Mouse (Mus musculus) hindbrain, postnatal 0 days (tissue): ENCODE data around the gene Tma7. TPM values are rescaled to one million over a fixed set of nuclear protein-coding genes. Genes with fewer than 3 reads are reported as not detected.

ENCODE experiments used
- ATAC-seq: fragments of 200-750 bp; cut with Nextera tagmentation; 2 replicates; pipeline ENCODE4 v1.8.0; 2017; ENCODE audit warnings: mild to moderate bottlenecking, moderate TSS enrichment, moderate library complexity
- DNase-seq: peaks from one replicate; pipeline ENCODE4 v3.0.0-alpha.2; 2015; ENCODE audit warnings: low spot score
- H3K27ac ChIP-seq: fragments of 300-500 bp; sonication (generic); 2 replicates; pipeline ENCODE4 v1.5.1; 2014; ENCODE audit warnings: mild to moderate bottlenecking
- H3K27me3 ChIP-seq: fragments of 300-500 bp; sonication (generic); 2 replicates; pipeline ENCODE4 v1.6.1; 2014; ENCODE audit warnings: low read length, mixed read lengths; ENCODE audit not compliant: insufficient read depth
- H3K36me3 ChIP-seq: fragments of 300-500 bp; sonication (generic); 2 replicates; pipeline ENCODE4 v1.6.1; 2014; ENCODE audit warnings: low read length, mixed read lengths; ENCODE audit not compliant: insufficient read depth
- H3K4me1 ChIP-seq: fragments of 300-500 bp; sonication (generic); 2 replicates; pipeline ENCODE4 v1.6.1; 2014; ENCODE audit warnings: antibody characterized with exemption, low read length, mixed read lengths; ENCODE audit not compliant: insufficient read depth
- H3K4me2 ChIP-seq: fragments of 300-500 bp; sonication (generic); 2 replicates; pipeline ENCODE4 v1.6.1; 2014; ENCODE audit warnings: low read depth, mild to moderate bottlenecking, low read length, moderate library complexity, mixed read lengths
- H3K4me3 ChIP-seq: fragments of 300-500 bp; sonication (generic); 2 replicates; pipeline ENCODE4 v1.5.1; 2014; ENCODE audit warnings: low read length
- H3K9ac ChIP-seq: fragments of 300-500 bp; sonication (generic); replicated peaks from 2 replicates; pipeline ENCODE4 v1.6.1; 2014; ENCODE audit warnings: mild to moderate bottlenecking, low read length, moderate library complexity, mixed read lengths
- H3K9me3 ChIP-seq: fragments of 300-500 bp; sonication (generic); 2 replicates; pipeline ENCODE4 v1.6.1; 2016; ENCODE audit warnings: low read length, mixed read lengths
- CTCF ChIP-seq: IDR thresholded peaks from 2 replicates; pipeline ENCODE4 v1.5.1; 2016; ENCODE audit warnings: antibody characterized with exemption, control low read depth, low read depth
- WGBS: fragments of 180-500 bp; shearing (Covaris S2); extraction: QIAGEN DNeasy Blood & Tissue Kit; methylation state at CpG from one replicate; pipeline ENCODE4 v1.1.7; 2014; 5-methylcytosine and 5-hydroxymethylcytosine counted together
- polyA plus RNA-seq: library from polyadenylated mRNA; unstranded; fragments of >200 nt; fragmentation: Nextera tagmentation; extraction: Ambion mirVana; gene quantifications from 2 replicates; pipeline ENCODE4 v1.2.1, GENCODE M21; 2015
- total RNA-seq: library from RNA; depleted of rRNA; stranded (reverse); fragments of >200 nt; gene quantifications from 2 replicates; pipeline ENCODE4 v1.2.3, GENCODE M21; 2014

Gene Tma7
- total and polyA plus RNA-seq, 2 experiments from 2014 or later: 73.8 to 764 TPM

DNA sequence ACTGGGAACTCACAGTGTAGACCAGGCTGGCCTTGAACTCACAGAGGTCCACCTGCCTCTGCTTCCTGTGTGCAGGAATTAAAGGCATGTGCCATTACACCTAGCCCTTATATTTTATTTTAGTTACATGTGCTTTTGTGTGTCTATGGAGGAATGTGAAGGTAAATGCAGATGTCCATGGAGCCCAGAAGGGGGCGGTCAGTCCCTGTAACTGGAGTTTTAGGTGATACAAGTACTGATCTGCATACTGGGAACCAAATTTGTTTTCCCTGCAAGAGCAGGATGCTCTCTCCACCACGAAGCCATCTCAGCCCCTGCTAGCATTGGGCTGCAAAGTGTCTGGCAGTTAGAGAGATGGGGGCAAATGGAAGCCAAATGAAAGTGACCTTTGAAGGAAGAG is 2.5 kb upstream of the Tma7 start:
- WGBS: 10% methylated on average over 2 of the region's 2 CpGs
- peak; percentile 73 for TF ChIP-seq CTCF
- no peak overlapping the region for H3K9ac ChIP-seq

DNA sequence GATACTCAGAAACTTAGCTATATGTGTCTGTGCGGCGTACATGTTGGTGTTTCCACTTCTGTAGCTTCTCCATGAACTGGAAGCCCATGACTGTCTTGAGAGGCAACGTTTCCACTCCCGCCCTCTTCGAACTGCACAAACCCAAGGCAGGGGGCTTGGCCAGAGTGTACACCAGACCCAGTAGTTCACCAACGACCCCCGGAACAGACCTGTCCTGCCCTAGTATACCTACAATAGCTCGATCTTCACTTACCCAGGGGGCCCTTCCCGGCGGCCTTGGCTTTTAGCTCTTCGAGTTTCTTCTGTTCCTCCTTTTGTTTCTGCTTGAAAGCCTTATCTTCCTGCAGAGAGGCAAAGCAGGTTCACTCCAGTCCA is 651 bp downstream of the Tma7 start:
- peak overlapping the region; percentile 64 for H3K9ac ChIP-seq
- peak overlapping the region; percentile 84 for H3K4me2 ChIP-seq
- peaks cover 15% of the 10 kb centered on the region for H3K4me1 ChIP-seq
- H3K27me3 ChIP-seq: no peaks in the 10 kb centered on the region
- no peak for DNase-seq
- no peak; the same call in 1 of the 2 replicates for ATAC-seq
- H3K9me3 ChIP-seq: no peaks in the 10 kb centered on the region
- TF ChIP-seq CTCF: no peak
- WGBS: 5% methylated on average over 11 of the region's 11 CpGs
- 0 out of 2 replicates have a peak, but pooled peaks cover 6% of the 10 kb centered on the region for H3K36me3 ChIP-seq
- H3K27ac ChIP-seq: peak overlapping the region; percentile 75
- H3K4me3 ChIP-seq: peak overlapping the region; percentile 54

More for the DNA sequence above, 2.5 kb upstream of the Tma7 start:
- no peak for ATAC-seq
- Histone ChIP-seq H3K4me1 (peaks cover 15% of the 10 kb centered on the region), H3K9me3 (no peaks in the 10 kb centered on the region), H3K4me2 (no peak overlapping the region), H3K36me3 (no peaks in the 10 kb centered on the region), H3K27me3 (no peaks in the 10 kb centered on the region), H3K27ac (no peak overlapping the region), H3K4me3 (no peak overlapping the region)
- peak; percentile 64 for DNase-seq

DNA sequence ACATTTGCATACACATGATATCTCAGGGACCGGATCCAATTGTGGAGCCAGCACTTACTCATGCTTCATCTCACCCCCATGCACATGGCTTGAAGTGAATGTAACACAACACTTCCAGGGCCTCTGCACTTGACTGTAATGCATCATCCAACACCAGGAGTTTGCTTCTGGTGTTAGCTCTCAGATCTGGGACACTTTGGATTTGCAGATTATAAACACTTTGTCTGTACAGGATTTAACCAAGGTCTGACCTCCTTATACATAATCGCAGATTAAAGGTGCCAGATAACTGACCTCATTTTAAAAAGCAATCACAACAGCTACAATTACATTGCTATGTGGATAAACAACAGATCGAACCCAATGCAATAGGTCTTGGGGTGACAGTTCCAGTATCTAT is 1.9 kb downstream of the Tma7 start:
- Histone ChIP-seq H3K27ac (no peak overlapping the region), H3K4me2 (no peak overlapping the region), H3K4me1 (peaks cover 15% of the 10 kb centered on the region), H3K4me3 (no peak overlapping the region), H3K36me3 (0 out of 2 replicates have a peak, but pooled peaks cover 6% of the 10 kb centered on the region), H3K27me3 (no peaks in the 10 kb centered on the region), H3K9me3 (no peaks in the 10 kb centered on the region), H3K9ac (no peak overlapping the region)
- 95% methylated on average over 3 of the region's 3 CpGs for WGBS
- no peak for TF ChIP-seq CTCF
- no peak for ATAC-seq
- no peak for DNase-seq

DNA sequence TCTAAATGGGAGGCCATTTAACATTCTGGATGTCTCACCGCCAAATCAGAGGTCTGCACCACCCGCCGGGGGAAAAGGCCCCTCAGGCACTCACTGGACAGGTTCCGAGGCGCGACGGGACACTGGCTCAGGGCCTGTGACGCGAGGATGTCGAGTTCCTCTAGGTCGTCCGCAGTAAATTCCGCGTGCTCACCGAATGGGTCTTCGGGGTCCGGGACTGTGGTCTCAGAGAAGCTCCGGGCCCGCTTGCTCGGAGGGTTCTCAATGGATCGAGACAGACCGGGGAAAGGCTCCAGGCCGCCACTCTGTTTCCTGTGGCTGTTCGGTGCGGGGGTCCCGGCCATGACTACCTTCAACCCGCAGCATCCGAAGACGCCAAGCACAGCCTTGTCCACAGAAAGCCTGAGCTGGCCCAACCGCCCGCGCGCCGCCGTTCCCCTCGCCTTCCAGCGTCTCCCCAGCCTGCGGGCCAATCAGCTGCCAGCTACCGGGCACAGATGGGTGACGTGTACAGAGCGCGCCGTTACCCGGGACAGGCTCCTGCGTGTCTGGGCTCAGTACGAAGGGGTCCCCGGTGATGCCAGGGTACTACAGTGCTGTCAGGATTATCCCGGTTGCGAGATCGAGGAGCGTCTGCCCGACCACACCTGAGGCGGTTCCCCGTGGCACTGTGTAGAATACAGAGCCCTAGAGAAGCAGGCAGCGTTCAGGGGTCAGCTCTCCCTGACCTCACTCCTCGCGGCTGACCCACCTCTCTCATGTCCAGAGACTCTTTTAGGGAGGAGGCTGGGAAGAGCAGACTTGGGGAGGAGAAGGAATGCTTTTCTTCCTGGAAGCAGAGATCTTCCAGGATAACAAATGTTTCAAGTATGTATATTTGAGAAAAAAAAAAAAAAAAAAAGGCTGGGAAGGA is 8.5 kb downstream of the Tma7 start, which contains the start of gene Atrip:
TSS of gene Atrip (minus strand) at position 464 of the 913 bp plus-strand sequence.
- Histone ChIP-seq H3K27ac (peak within 1 kb of the TSS; percentile 74), H3K4me3 (peak within 1 kb of the TSS; percentile 48), H3K9me3 (no peaks in the 10 kb centered on the region), H3K4me1 (peaks cover 16% of the 10 kb centered on the region), H3K9ac (peak within 1 kb of the TSS; percentile 83), H3K27me3 (no peaks in the 10 kb centered on the region), H3K36me3 (peaks cover 8% of the 10 kb centered on the region; the same call in 1 of the 2 replicates), H3K4me2 (peak within 1 kb of the TSS; percentile 93)
- TF ChIP-seq CTCF: no peak
- DNase-seq (peak; percentile 95), ATAC-seq (peak; percentile 99)
- under 1% methylated on average over 57 of the region's 57 CpGs for WGBS

DNA sequence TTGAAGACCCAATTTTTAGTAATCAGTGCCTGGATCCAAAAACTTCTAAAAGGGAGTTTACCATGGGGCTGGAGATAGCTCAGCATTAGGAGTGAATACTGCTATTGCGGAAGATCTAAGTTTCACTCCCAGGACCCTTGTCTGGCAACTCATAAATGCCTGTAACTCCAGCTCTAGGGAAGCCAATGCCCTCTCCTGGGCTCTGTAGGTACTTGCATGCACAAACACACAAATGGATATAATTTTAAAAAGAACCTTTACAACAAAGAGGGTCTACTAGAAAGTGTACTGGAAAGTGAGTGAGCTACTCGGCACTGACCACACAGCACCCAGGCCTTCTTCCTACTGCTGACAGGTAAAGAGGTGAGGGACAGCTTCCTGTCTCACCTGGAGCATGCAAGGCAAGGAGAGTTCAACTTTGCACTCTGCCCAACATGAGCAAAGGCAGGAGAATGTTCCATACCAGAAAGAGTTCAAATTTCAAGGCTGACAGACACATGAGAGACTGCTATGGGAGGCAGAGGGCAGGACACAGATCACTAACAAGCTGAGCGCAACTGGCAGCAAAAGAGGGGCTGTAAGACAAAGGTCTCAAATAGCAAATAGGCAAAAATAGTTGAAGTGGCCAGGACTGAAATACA is 14.2 kb downstream of the Tma7 start:
- H3K36me3 ChIP-seq: peaks cover 57% of the 10 kb centered on the region
- peaks cover 7% of the 10 kb centered on the region for H3K4me1 ChIP-seq
- no peak overlapping the region for H3K27ac ChIP-seq
- DNase-seq: peak; percentile 23
- no peaks in the 10 kb centered on the region for H3K27me3 ChIP-seq
- ATAC-seq: no peak
- no peak overlapping the region for H3K4me3 ChIP-seq
- peak; percentile 40 for TF ChIP-seq CTCF
- H3K9ac ChIP-seq: no peak overlapping the region
- WGBS: 86% methylated on average over 3 of the region's 3 CpGs
- no peaks in the 10 kb centered on the region for H3K9me3 ChIP-seq
- no peak overlapping the region for H3K4me2 ChIP-seq

DNA sequence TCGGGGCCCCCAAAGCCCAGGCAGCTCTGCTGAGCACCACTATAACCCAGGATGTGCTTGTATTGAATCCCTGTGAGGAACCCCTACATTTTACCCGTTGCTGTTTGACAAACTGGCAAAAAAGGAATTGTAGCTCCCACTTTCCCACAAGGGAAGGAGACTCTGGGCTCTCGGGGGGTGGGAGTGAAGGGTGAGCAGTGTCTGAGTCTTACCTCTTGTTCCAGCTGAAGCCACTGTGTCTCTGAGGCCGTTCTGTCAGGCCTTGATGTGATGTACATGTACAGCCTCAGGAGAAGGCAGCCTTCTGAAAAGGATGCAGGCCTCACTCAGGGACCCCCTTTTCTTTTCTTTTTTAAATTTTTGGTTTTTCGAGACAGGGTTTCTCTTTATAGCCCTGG is 21.5 kb downstream of the Tma7 start:
- 91% methylated on average over 5 of the region's 5 CpGs for WGBS
- ATAC-seq (no peak), DNase-seq (no peak)
- no peaks in the 10 kb centered on the region for H3K27me3 ChIP-seq
- H3K9ac ChIP-seq: no peak overlapping the region
- H3K9me3 ChIP-seq: no peaks in the 10 kb centered on the region
- no peak overlapping the region for H3K4me3 ChIP-seq
- peaks cover 57% of the 10 kb centered on the region for H3K36me3 ChIP-seq
- H3K27ac ChIP-seq: no peak overlapping the region
- peaks cover 8% of the 10 kb centered on the region; the same call in 1 of the 2 replicates for H3K4me1 ChIP-seq
- H3K4me2 ChIP-seq: no peak overlapping the region
- TF ChIP-seq CTCF: no peak
